Mouse (Mus musculus): ENCODE results near the gene Golt1b. TPM values are rescaled to one million over a fixed set of nuclear protein-coding genes. Genes with fewer than 3 reads are reported as not detected.
"Not testable (repeated sequence)": the region's sequence is repeated elsewhere in the genome, so short reads cannot be mapped to it uniquely, and the experiment has no call there.

Gene Golt1b
- polyA plus RNA-seq, 1 experiment = 9.4 TPM

GRCm38 (mm10) chr6:142346181-142347110 is 40.6 kb upstream of the Golt1b start:
- Histone ChIP-seq H3K27me3 (ENCODE audit: control insufficient read depth, insufficient read depth, low read length) (no peaks in the 10 kb centered on the region; the same call in 1 of the 2 replicates), H3K4me3 (ENCODE audit: control insufficient read depth, insufficient read depth, low read length) (no peak overlapping the region), H3K36me3 (ENCODE audit: control insufficient read depth, insufficient read depth, low read length) (peaks cover 1% of the 10 kb centered on the region; the same call in 1 of the 2 replicates), H3K27ac (ENCODE audit: control insufficient read depth, insufficient read depth, low read length) (no peak overlapping the region), H3K4me1 (replicated peaks; ENCODE audit: control insufficient read depth, insufficient read depth, low read length) (0 out of 2 replicates have a peak, but pooled peaks cover 3% of the 10 kb centered on the region)
- DNase-seq = no peak
- WGBS = 50% methylated on average over 12 of the region's 12 CpGs
- no peak for TF ChIP-seq POLR2A (IDR thresholded peaks at IDR 0.05; ENCODE audit: control insufficient read depth, extremely low read depth, insufficient read depth, low read length, poor library complexity)
- TF ChIP-seq CTCF (IDR thresholded peaks at IDR 0.05; ENCODE audit: borderline replicate concordance, control insufficient read depth, extremely low read depth, insufficient read depth, low read length, poor library complexity) = no peak

GRCm38 (mm10) chr6:142347431-142348385 is 39.3 kb upstream of the Golt1b start:
- Histone ChIP-seq H3K4me3 (ENCODE audit: control insufficient read depth, insufficient read depth, low read length) (no peak overlapping the region), H3K36me3 (ENCODE audit: control insufficient read depth, insufficient read depth, low read length) (peaks cover 5% of the 10 kb centered on the region; the same call in 1 of the 2 replicates), H3K27me3 (ENCODE audit: control insufficient read depth, insufficient read depth, low read length) (no peaks in the 10 kb centered on the region; the same call in 1 of the 2 replicates), H3K4me1 (replicated peaks; ENCODE audit: control insufficient read depth, insufficient read depth, low read length) (0 out of 2 replicates have a peak, but pooled peaks cover 3% of the 10 kb centered on the region), H3K27ac (ENCODE audit: control insufficient read depth, insufficient read depth, low read length) (no peak overlapping the region)
- 86% methylated on average over 11 of the region's 11 CpGs for WGBS
- TF ChIP-seq CTCF (IDR thresholded peaks at IDR 0.05; ENCODE audit: borderline replicate concordance, control insufficient read depth, extremely low read depth, insufficient read depth, low read length, poor library complexity) = no peak
- no peak for TF ChIP-seq POLR2A (IDR thresholded peaks at IDR 0.05; ENCODE audit: control insufficient read depth, extremely low read depth, insufficient read depth, low read length, poor library complexity)
- DNase-seq = no peak

DNA sequence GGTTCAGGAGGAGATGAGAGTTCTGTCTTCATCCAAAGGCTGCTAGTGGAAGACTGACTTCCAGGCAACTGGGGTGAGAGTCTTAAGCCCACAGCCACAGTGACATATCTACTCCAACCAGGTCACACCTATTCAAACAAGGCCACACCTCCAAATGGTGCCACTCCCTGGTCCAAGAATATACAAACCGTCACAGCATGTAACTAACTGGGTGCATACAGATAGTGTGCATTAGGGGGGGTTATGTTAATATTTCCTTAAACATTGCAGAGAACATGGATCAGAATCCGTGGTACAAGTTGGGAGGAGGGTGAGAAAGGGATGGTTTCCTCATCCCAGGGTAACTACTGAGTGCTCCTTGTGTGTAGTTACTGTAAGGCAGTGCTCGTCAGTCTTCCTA is 34.9 kb upstream of the Golt1b start:
- H3K27ac ChIP-seq (ENCODE audit: control insufficient read depth, insufficient read depth, low read length); H3K27me3 ChIP-seq (ENCODE audit: control insufficient read depth, insufficient read depth, low read length); H3K4me3 ChIP-seq (ENCODE audit: control insufficient read depth, insufficient read depth, low read length); DNase-seq; H3K4me1 ChIP-seq (replicated peaks; ENCODE audit: control insufficient read depth, insufficient read depth, low read length): not testable (repeated sequence)
- peaks cover 17% of the 10 kb centered on the region for H3K36me3 ChIP-seq (ENCODE audit: control insufficient read depth, insufficient read depth, low read length)
- WGBS = 95% methylated on average over 3 of the region's 3 CpGs

DNA sequence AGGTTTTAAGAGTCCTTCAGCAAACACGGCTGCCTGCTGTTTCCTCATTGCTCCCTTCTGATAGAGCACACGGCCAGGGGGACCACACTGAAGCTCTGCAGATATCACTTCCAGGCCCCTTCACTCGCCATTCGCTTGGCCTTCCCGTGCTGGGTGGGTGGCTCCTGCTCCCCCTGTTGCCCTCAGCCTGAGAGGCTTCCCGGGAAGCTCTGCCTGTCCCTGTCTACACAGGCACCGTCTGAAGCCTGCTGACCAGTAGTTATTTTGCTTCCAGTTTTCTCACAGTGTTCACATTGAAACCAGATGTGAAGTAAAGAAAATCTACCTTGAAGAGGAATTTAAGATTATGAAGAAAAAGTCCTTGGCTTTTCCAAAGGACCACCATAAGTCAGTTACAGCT is 29.9 kb upstream of the Golt1b start:
- TF ChIP-seq POLR2A (IDR thresholded peaks at IDR 0.05; ENCODE audit: control insufficient read depth, extremely low read depth, insufficient read depth, low read length, poor library complexity) (no peak), CTCF (IDR thresholded peaks at IDR 0.05; ENCODE audit: borderline replicate concordance, control insufficient read depth, extremely low read depth, insufficient read depth, low read length, poor library complexity) (no peak)
- H3K4me3 ChIP-seq (ENCODE audit: control insufficient read depth, insufficient read depth, low read length) = no peak overlapping the region
- no peaks in the 10 kb centered on the region for H3K27me3 ChIP-seq (ENCODE audit: control insufficient read depth, insufficient read depth, low read length)
- 96% methylated on average over 7 of the region's 7 CpGs for WGBS
- peaks cover 32% of the 10 kb centered on the region for H3K36me3 ChIP-seq (ENCODE audit: control insufficient read depth, insufficient read depth, low read length)
- no peak for DNase-seq
- no peaks in the 10 kb centered on the region for H3K4me1 ChIP-seq (replicated peaks; ENCODE audit: control insufficient read depth, insufficient read depth, low read length)
- no peak overlapping the region for H3K27ac ChIP-seq (ENCODE audit: control insufficient read depth, insufficient read depth, low read length)

GRCm38 (mm10) chr6:142362036-142362435 is 25.0 kb upstream of the Golt1b start:
- DNase-seq = no peak
- Histone ChIP-seq H3K27ac (ENCODE audit: control insufficient read depth, insufficient read depth, low read length) (no peak overlapping the region), H3K36me3 (ENCODE audit: control insufficient read depth, insufficient read depth, low read length) (peaks cover 52% of the 10 kb centered on the region), H3K27me3 (ENCODE audit: control insufficient read depth, insufficient read depth, low read length) (no peaks in the 10 kb centered on the region), H3K4me1 (replicated peaks; ENCODE audit: control insufficient read depth, insufficient read depth, low read length) (no peaks in the 10 kb centered on the region), H3K4me3 (ENCODE audit: control insufficient read depth, insufficient read depth, low read length) (no peak overlapping the region)
- TF ChIP-seq POLR2A (IDR thresholded peaks at IDR 0.05; ENCODE audit: control insufficient read depth, extremely low read depth, insufficient read depth, low read length, poor library complexity) (no peak), CTCF (IDR thresholded peaks at IDR 0.05; ENCODE audit: borderline replicate concordance, control insufficient read depth, extremely low read depth, insufficient read depth, low read length, poor library complexity) (no peak)
- 97% methylated on average over 6 of the region's 6 CpGs for WGBS

DNA sequence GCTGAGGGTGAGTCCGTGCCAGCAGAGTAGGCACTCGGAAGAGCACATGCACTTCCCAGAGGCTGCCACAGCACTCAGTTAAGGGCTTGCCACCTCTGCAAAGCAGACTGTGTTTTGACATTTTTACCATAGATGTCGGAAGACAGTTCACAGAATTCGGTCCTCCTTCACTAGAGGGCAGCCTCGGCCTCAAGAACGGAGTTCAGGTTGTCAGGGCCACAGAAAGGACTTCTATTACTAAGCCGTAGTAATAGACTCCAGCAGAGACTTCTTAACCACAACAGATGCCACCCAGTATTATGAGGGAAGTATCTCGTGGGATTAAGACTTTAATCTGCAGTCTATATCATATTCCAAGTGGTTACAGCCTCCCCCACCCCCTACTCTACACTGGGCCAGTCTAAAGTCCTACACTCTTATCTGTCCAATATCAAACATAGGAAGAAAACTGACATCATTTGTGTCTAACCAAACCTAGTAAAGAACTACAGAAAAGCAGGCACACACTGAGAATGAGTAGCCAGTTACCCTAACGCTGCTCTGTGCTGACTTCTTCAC is 23.9 kb upstream of the Golt1b start:
- Histone ChIP-seq H3K4me1 (replicated peaks; ENCODE audit: control insufficient read depth, insufficient read depth, low read length) (no peaks in the 10 kb centered on the region), H3K36me3 (ENCODE audit: control insufficient read depth, insufficient read depth, low read length) (peaks cover 63% of the 10 kb centered on the region), H3K4me3 (ENCODE audit: control insufficient read depth, insufficient read depth, low read length) (no peak overlapping the region), H3K27ac (ENCODE audit: control insufficient read depth, insufficient read depth, low read length) (no peak overlapping the region), H3K27me3 (ENCODE audit: control insufficient read depth, insufficient read depth, low read length) (no peaks in the 10 kb centered on the region)
- no peak for DNase-seq
- 76% methylated on average over 9 of the region's 9 CpGs for whole genome bisulfite sequencing
- TF ChIP-seq CTCF (IDR thresholded peaks at IDR 0.05; ENCODE audit: borderline replicate concordance, control insufficient read depth, extremely low read depth, insufficient read depth, low read length, poor library complexity) (no peak), POLR2A (IDR thresholded peaks at IDR 0.05; ENCODE audit: control insufficient read depth, extremely low read depth, insufficient read depth, low read length, poor library complexity) (no peak)
